Mouse (Mus musculus) small intestine, adult 2 months (tissue): ENCODE results near the gene Pxdn. TPM values are rescaled to one million over a fixed set of nuclear protein-coding genes. Genes with fewer than 3 reads are reported as not detected.

Source experiments
- H3K27ac ChIP-seq: fragments of 200-500 bp; 2 replicates; pipeline ENCODE4 v1.5.1; 2012; ENCODE audit warnings: low read depth, low read length, control low read depth, inconsistent platforms; ENCODE audit not compliant: insufficient read depth
- H3K27me3 ChIP-seq: fragments of 200-500 bp; 2 replicates; pipeline ENCODE4 v1.6.1; 2012; ENCODE audit warnings: mild to moderate bottlenecking, moderate library complexity, low read length, inconsistent platforms; ENCODE audit not compliant: control insufficient read depth, insufficient read depth
- H3K36me3 ChIP-seq: fragments of 200-500 bp; 2 replicates; pipeline ENCODE4 v1.6.1; 2012; ENCODE audit warnings: mild to moderate bottlenecking, low read length, control low read depth, inconsistent platforms; ENCODE audit not compliant: control insufficient read depth, insufficient read depth
- H3K4me1 ChIP-seq: fragments of 200-500 bp; 2 replicates; pipeline ENCODE4 v1.6.1; 2012; ENCODE audit warnings: low read length, inconsistent platforms, mixed read lengths; ENCODE audit not compliant: control insufficient read depth, insufficient read depth, insufficient read length
- H3K4me3 ChIP-seq: fragments of 200-500 bp; 2 replicates; pipeline ENCODE4 v1.5.1; 2012; ENCODE audit warnings: low read depth, mild to moderate bottlenecking, control low read depth, inconsistent platforms, low read length, moderate library complexity
- CTCF ChIP-seq: fragments of 200-500 bp; IDR thresholded peaks from 2 replicates; pipeline ENCODE4 v1.5.1; 2012; ENCODE audit warnings: low read depth, mild to moderate bottlenecking, control low read depth, inconsistent platforms, low read length, moderate library complexity, mixed read lengths; ENCODE audit not compliant: insufficient replicate concordance, insufficient read length; ENCODE audit errors: extremely low read depth
- POLR2A ChIP-seq: fragments of 200-500 bp; IDR thresholded peaks from 2 replicates; pipeline ENCODE4 v1.6.1; 2012; ENCODE audit warnings: low read depth, mild to moderate bottlenecking, control low read depth, inconsistent platforms, low read length, moderate library complexity
- WGBS: fragments of 180-500 bp; shearing (Covaris S2); methylation state at CpG from one replicate; pipeline ENCODE4 v1.1.7; 2018; 5-methylcytosine and 5-hydroxymethylcytosine counted together
- polyA plus RNA-seq: library from polyadenylated mRNA; depleted of rRNA; stranded (reverse); fragments of >200 nt; gene quantifications from 2 replicates; pipeline ENCODE4 v1.2.3, GENCODE M21; 2012

Gene Pxdn
- polyA plus RNA-seq, 1 experiment = 19.0 TPM

GRCm38 (mm10) chr12:29971795-29972464 lies 34.5 kb downstream of the Pxdn start:
- no peaks in the 10 kb centered on the region for H3K4me1 ChIP-seq
- no peaks in the 10 kb centered on the region for H3K36me3 ChIP-seq
- H3K4me3 ChIP-seq = no peak overlapping the region
- H3K27me3 ChIP-seq = no peaks in the 10 kb centered on the region
- 72% methylated on average over 7 of the region's 7 CpGs for WGBS
- TF ChIP-seq CTCF (no peak), POLR2A (no peak)
- H3K27ac ChIP-seq = no peak overlapping the region

DNA sequence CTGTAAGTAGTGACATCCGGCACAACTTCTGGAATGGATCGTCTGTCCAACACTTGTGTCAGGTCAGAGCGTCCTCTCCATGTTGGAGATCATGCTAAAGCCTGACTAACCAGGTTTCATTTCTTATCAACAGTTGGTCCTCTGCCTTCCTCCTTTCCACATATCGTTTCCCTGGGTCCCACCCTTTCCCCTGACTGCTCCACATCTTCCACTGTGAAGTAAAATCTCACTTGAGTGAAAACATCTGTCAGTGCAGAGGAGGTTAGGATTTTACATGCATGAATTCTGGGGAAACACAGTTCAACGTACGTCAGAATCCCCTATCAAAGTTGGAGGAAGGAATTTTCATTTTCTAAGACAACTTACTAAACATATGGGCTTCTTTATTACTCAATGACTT lies 35.1 kb downstream of the Pxdn start:
- Histone ChIP-seq H3K36me3 (no peaks in the 10 kb centered on the region), H3K27me3 (no peaks in the 10 kb centered on the region), H3K4me1 (no peaks in the 10 kb centered on the region), H3K4me3 (no peak overlapping the region), H3K27ac (no peak overlapping the region)
- TF ChIP-seq CTCF (no peak), POLR2A (no peak)
- WGBS = 66% methylated on average over 6 of the region's 6 CpGs

- Histone ChIP-seq H3K36me3 (peaks cover 6% of the 10 kb centered on the region; the same call in 1 of the 2 replicates), H3K27me3 (no peaks in the 10 kb centered on the region), H3K4me1 (no peaks in the 10 kb centered on the region), H3K27ac (no peak overlapping the region), H3K4me3 (no peak overlapping the region)
- TF ChIP-seq CTCF = no peak
- TF ChIP-seq POLR2A = no peak
- 86% methylated on average over 8 of the region's 8 CpGs for WGBS
Observed at GRCm38 (mm10) chr12:29980076-29980475, 42.7 kb downstream of the Pxdn start.

DNA sequence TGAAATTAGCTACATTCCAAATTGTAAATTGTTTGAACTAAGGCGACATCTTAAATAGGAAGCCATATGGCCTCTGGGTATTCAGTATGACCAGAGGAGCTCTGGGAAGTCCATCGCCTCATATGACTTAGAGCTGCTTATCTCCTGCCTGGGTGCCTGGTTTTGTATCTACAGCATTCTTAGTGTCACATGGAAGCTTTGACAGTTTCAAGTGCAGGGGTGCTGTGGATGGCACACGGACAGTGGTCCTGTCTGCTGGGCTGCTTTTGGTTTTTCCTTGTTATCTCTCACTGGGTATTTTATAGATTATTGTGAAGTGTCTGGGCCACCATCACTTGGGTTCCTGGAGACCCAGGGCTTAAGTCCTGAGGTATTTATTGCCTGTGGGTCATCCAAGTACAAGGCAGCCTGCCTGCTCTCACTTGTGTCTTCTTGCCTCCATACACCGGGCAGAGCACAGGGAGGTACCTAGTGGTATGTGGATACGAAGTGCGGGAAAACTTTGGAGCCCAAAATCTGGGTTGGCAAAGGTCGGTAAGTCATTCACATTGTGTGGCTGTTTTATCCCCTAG lies 44.4 kb downstream of the Pxdn start:
- peaks cover 9% of the 10 kb centered on the region; the same call in 1 of the 2 replicates for H3K36me3 ChIP-seq
- TF ChIP-seq CTCF = no peak
- TF ChIP-seq POLR2A = no peak
- WGBS = 87% methylated on average over 7 of the region's 7 CpGs
- no peaks in the 10 kb centered on the region for H3K4me1 ChIP-seq
- H3K4me3 ChIP-seq = no peak overlapping the region
- H3K27me3 ChIP-seq = no peaks in the 10 kb centered on the region
- H3K27ac ChIP-seq = no peak overlapping the region

GRCm38 (mm10) chr12:29983190-29983589 lies 45.8 kb downstream of the Pxdn start:
- WGBS = 93% methylated on average over 9 of the region's 9 CpGs
- Histone ChIP-seq H3K27ac (no peak overlapping the region), H3K4me3 (no peak overlapping the region), H3K36me3 (peaks cover 9% of the 10 kb centered on the region; the same call in 1 of the 2 replicates), H3K27me3 (no peaks in the 10 kb centered on the region), H3K4me1 (no peaks in the 10 kb centered on the region)
- TF ChIP-seq POLR2A (no peak), CTCF (no peak)

GRCm38 (mm10) chr12:29985126-29985525 lies 47.7 kb downstream of the Pxdn start:
- Histone ChIP-seq H3K27ac (no peak overlapping the region), H3K27me3 (no peaks in the 10 kb centered on the region), H3K4me1 (no peaks in the 10 kb centered on the region), H3K4me3 (no peak overlapping the region), H3K36me3 (peaks cover 9% of the 10 kb centered on the region; the same call in 1 of the 2 replicates)
- WGBS = 85% methylated on average over 6 of the region's 6 CpGs
- TF ChIP-seq CTCF (no peak), POLR2A (no peak)

- no peak overlapping the region for H3K27ac ChIP-seq
- H3K4me1 ChIP-seq = no peaks in the 10 kb centered on the region
- no peak overlapping the region for H3K4me3 ChIP-seq
- WGBS = 83% methylated on average over 10 of the region's 10 CpGs
- peaks cover 9% of the 10 kb centered on the region; the same call in 1 of the 2 replicates for H3K36me3 ChIP-seq
- no peaks in the 10 kb centered on the region for H3K27me3 ChIP-seq
- TF ChIP-seq POLR2A (no peak), CTCF (no peak)
Observed at GRCm38 (mm10) chr12:29986241-29986640, 48.8 kb downstream of the Pxdn start.
